Mouse (Mus musculus): ENCODE data around the gene Ndufa3. TPM values are rescaled to one million over a fixed set of nuclear protein-coding genes. Genes with fewer than 3 reads are reported as not detected.

Ndufa3 gene
- 100 to 1,000 TPM; 586 to 641 TPM for polyA plus RNA-seq (2012; fragmentation: generic; extraction: Trizol)

DNA sequence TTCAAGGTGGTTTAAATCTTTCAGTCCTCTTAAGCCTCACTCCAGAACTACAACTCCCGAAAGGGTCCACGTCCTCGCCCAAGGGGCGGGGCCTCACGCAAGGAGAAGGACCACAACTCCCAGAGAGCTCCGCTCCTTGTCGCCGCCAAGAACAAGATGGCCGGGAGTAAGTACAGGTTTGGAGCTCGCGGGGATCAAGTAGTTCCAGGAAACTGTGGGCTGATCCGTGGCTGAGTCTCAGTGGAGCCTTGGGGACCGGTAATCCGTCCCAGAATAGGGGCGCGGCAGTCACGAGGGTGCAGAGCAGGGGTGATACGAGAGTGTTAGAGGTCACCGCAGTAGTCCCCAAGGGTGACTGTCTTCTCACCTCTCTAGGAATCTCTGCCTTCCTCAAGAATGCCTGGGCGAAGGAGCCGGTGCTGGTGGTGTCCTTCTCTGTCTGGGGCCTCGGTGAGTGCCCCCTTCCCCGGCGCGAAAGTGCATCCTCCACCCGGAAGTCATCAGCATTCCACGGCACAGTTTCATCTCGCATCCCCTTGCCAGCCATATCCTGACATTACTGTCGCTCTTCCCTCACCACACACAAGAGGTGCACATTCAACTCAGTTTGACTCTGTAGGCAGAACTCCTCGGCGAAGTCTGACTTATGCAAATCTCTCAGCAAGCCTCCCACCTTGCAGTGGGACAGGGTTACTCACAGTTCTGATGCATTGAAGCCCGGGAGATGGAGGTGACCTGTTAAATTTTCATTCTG, at the start of gene Ndufa3:
TSS of gene Ndufa3 (plus strand) at position 132 of the 754 bp plus-strand sequence.

DNA sequence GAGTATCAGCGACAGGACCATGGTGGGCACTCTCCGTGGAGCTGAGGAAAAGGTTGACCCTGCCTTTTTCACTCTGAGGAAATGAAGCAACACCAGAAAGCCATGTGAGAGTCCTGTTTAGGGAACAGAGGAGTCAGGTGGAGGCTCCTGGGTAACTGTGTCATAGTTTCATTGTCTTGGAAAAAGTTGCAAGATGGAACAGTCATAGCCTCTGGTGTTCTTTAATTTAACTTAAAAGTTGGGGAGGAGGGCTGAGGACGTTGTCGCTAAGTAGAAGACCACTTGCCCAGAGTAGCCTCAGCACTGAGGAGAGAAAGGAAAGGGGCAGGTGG, 1.1 kb upstream of the Ndufa3 start, which contains the start of gene Oscar:
TSS of gene Oscar (minus strand) at position 101 of the 332 bp plus-strand sequence.

DNA sequence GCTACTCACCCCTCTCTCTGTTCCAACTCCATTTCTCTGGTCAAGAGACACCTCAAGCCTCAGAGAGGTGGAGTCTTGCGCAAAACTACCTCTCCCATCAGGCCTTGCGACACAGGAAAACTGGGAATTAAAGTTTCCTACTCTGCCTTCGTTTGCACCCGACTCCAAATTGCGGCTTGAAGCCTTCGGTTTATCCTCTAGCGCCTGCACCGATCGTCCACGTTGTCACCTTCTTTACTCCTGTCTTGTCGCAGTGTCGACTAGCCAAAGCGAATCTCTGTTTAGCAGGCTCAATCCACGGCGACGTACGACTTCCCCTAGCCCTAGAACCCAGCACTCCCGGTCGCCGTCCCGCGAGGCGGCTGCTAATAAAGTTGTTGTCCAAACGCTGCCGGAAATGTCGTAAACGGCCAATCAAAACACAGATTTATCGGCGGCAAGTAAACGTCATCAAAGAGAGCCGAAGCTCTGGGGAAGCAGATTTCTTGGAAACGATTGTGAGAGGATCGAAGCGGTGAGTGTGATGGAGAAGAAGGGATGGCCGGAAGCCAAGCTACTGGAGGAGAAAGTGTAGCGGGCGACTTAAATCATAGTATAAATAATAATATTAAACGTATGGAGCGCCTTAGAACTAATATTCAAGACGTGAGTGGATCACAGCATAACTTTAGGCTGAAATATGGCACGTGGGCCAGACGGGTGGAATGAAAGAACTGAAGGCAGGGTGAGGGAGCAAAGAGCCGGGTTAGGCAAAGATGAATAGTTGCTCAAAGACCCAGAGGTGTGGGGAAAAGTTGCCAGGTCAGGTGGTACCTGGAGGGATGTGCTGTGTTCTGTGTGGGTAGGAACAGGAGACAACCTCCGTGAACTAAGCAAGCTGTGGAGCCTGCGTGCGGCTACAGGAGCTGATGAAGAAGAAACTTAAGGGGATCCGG, 12.6 kb downstream of the Ndufa3 start, which contains the start of the genes Tfpt and Prpf31:
TSS of gene Tfpt (minus strand) at position 387 of the 935 bp plus-strand sequence.
TSS of gene Prpf31 (plus strand) at position 443 of the 935 bp plus-strand sequence.

DNA sequence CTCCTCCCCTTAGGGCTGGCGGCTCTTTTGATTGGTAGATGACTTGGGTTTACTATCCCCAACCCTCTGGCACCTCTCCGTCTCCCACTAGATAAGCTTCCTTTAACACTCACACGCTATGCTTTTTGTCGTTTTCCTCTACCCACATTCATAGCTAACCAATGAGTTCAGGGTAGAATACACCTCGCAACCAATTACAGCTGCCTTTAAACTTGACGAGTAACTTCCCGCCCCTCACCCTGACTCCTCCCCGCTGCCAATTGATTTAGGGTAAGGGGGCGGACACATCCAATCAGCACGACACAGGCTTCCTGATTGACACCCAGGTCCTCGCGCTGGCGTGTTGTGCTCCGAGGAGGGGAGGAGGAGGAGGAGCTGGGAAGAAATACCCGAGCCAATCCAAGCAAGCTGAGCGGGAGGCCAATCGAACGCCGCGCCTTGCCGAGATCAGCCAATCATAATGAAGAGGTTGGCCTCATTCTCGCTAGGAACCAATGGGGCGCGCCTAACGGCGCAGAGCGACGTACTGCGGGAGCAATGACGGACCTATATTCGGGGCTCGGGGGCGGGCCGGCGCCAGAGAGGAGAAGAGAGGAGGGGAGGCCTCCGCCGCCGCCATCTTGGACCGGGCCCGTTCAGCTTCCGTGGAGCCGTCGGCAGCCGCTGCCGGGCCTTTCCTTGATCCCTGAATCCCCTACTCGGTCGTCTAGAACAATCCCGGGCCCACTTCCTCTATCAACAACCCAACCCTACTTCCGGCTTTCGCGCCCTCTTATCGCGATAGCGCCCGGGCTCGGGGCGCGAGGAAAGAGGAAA, 27.7 kb downstream of the Ndufa3 start, which contains the start of gene Cnot3:
TSS of gene Cnot3 (plus strand) at position 597 of the 816 bp plus-strand sequence.

DNA sequence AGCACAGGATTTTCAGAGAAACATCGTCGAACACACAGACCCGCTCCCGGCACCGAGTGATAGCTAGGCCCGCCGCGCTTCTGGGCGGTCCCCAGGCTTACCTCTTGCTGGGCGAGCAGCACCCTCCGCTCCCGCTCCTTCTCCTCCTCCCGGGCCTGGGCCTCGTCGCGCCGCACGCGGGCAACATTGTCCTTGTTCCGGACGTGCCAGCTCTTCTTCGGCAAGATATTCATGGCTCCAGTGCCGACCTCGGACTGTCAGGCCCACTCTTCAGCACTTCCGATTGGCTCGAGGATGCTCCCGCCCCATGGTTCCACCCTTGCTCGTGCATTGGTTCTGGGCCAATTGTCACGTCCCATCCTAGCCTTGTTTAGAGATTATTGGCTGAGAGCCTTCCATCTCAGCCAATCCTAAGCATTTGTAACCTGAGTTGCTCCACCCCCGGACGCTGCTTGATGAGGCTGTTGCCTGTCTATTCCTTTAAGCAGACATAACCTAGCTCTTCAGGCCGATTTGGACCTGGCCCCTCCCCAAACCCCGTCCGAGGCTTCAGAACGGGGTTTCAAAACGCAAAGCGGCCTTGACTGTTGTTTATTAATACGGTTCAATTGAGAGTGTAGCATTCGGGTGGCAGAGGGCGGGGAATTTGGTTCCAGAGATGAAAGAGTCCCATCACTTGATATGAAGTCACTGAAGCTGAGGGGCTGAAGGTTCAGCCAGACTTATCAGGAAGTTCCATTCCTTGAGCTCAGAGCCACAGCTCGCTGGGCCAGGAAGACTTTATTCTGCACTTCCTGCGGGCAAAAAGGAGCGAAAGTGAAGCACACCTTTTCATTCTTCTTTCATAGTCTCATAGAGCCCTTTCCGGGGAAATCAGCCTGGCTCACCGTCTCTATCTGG, 48.3 kb downstream of the Ndufa3 start, which contains the start of gene Leng1:
TSS of gene Leng1 (minus strand) at position 626 of the 900 bp plus-strand sequence.

Other genes starting within 250 kb of the Ndufa3 start
- under 1 TPM in 1 of 2 experiments, not detected in 1; 0.04 TPM for gene Cacng8, start 226.7 kb upstream of the Ndufa3 start, polyA plus RNA-seq (2012; fragmentation: generic; extraction: Trizol)
- gene Cacng6, start 193.2 kb upstream of the Ndufa3 start, polyA plus RNA-seq (2012; fragmentation: generic; extraction: Trizol) = not detected
- not detected for gene Tarm1, start 114.7 kb upstream of the Ndufa3 start, polyA plus RNA-seq (2012; fragmentation: generic; extraction: Trizol)
- gene Oscar, start 1.2 kb upstream of the Ndufa3 start, polyA plus RNA-seq (2012; fragmentation: generic; extraction: Trizol) = under 1 TPM; 0.02 to 0.05 TPM
- gene Tfpt, start 12.6 kb downstream of the Ndufa3 start, polyA plus RNA-seq (2012; fragmentation: generic; extraction: Trizol) = 10 to 100 TPM; 24.9 to 28.3 TPM
- gene Prpf31, start 12.6 kb downstream of the Ndufa3 start, polyA plus RNA-seq (2012; fragmentation: generic; extraction: Trizol) = 10 to 100 TPM; 41.4 to 67.7 TPM
- 10 to 100 TPM; 50.5 to 73.1 TPM for gene Cnot3, start 27.9 kb downstream of the Ndufa3 start, polyA plus RNA-seq (2012; fragmentation: generic; extraction: Trizol)
- 10 to 100 TPM in 1 of 2 experiments, 1 to 10 TPM in 1; 7.6 to 11.3 TPM for gene Leng1, start 48.5 kb downstream of the Ndufa3 start, polyA plus RNA-seq (2012; fragmentation: generic; extraction: Trizol)
- 1 to 10 TPM in 1 of 2 experiments, under 1 TPM in 1; 0.41 to 3.0 TPM for gene Tmc4, start 60.2 kb downstream of the Ndufa3 start, polyA plus RNA-seq (2012; fragmentation: generic; extraction: Trizol)
- 100 to 1,000 TPM; 228 to 238 TPM for gene Tsen34, start 75.5 kb downstream of the Ndufa3 start, polyA plus RNA-seq (2012; fragmentation: generic; extraction: Trizol)
- gene Mboat7, start 76.2 kb downstream of the Ndufa3 start, polyA plus RNA-seq (2012; fragmentation: generic; extraction: Trizol) = 10 to 100 TPM; 31.5 to 50.0 TPM
- gene Rps9, start 86.6 kb downstream of the Ndufa3 start, polyA plus RNA-seq (2012; fragmentation: generic; extraction: Trizol) = 1,000 to 10,000 TPM; 3,467 to 3,490 TPM
- gene Pirb, start 103.0 kb downstream of the Ndufa3 start, polyA plus RNA-seq (2012; fragmentation: generic; extraction: Trizol) = not detected
- not detected for gene Gm15448, start 208.3 kb downstream of the Ndufa3 start, polyA plus RNA-seq (2012; fragmentation: generic; extraction: Trizol)
- gene Pira2, start 227.7 kb downstream of the Ndufa3 start, polyA plus RNA-seq (2012; fragmentation: generic; extraction: Trizol) = not detected